Mouse (Mus musculus) midbrain, embryonic 14.5 days (tissue): ENCODE results near the gene Gm28230. TPM values are rescaled to one million over a fixed set of nuclear protein-coding genes. Genes with fewer than 3 reads are reported as not detected.
A peak's percentile ranks its signal among the peaks of the same experiment; 100 is the strongest.

Experiments used
- ATAC-seq: fragments of 200-750 bp; cut with Nextera tagmentation; 2 replicates; pipeline ENCODE4 v1.8.0; 2017; ENCODE audit warnings: moderate number of reproducible peaks, moderate library complexity; ENCODE audit not compliant: low FRiP score, low TSS enrichment
- DNase-seq: peaks from one replicate; pipeline ENCODE4 v3.0.0-alpha.2; 2015
- H3K27ac ChIP-seq: fragments of 300-500 bp; sonication (generic); replicated peaks from 2 replicates; pipeline ENCODE4 v1.5.1; 2014; ENCODE audit warnings: mild to moderate bottlenecking, low read depth, low read length, moderate library complexity
- H3K27me3 ChIP-seq: fragments of 300-500 bp; sonication (generic); 2 replicates; pipeline ENCODE4 v1.6.1; 2014; ENCODE audit warnings: low read length, control low read depth, mixed read lengths; ENCODE audit not compliant: control insufficient read depth, insufficient read depth
- H3K36me3 ChIP-seq: fragments of 300-500 bp; sonication (generic); 2 replicates; pipeline ENCODE4 v1.6.1; 2014; ENCODE audit warnings: low read length, control low read depth; ENCODE audit not compliant: control insufficient read depth, insufficient read depth
- H3K4me1 ChIP-seq: fragments of 300-500 bp; sonication (generic); 2 replicates; pipeline ENCODE4 v1.6.1; 2014; ENCODE audit warnings: mild to moderate bottlenecking, antibody characterized with exemption, low read length, control low read depth; ENCODE audit not compliant: control insufficient read depth, insufficient read depth
- H3K4me2 ChIP-seq: fragments of 300-500 bp; sonication (generic); 2 replicates; pipeline ENCODE4 v1.6.1; 2014; ENCODE audit warnings: mild to moderate bottlenecking, low read length, moderate library complexity
- H3K4me3 ChIP-seq: fragments of 300-500 bp; sonication (generic); replicated peaks from 2 replicates; pipeline ENCODE4 v1.5.1; 2014; ENCODE audit warnings: low read depth, low read length
- H3K9ac ChIP-seq: fragments of 300-500 bp; sonication (generic); replicated peaks from 2 replicates; pipeline ENCODE4 v1.6.1; 2014; ENCODE audit warnings: mild to moderate bottlenecking, low read length, moderate library complexity
- H3K9me3 ChIP-seq: fragments of 300-500 bp; sonication (generic); 2 replicates; pipeline ENCODE4 v1.6.1; 2016; ENCODE audit warnings: low read length, control low read depth, mixed read lengths; ENCODE audit not compliant: control insufficient read depth
- WGBS: fragments of 180-500 bp; shearing (Covaris S2); extraction: QIAGEN DNeasy Blood & Tissue Kit; methylation state at CpG from one replicate; pipeline ENCODE4 v1.1.7; 2014; 5-methylcytosine and 5-hydroxymethylcytosine counted together
- polyA plus RNA-seq: library from polyadenylated mRNA; unstranded; fragments of >200 nt; fragmentation: Nextera tagmentation; extraction: Ambion mirVana; gene quantifications from 2 replicates; pipeline ENCODE4 v1.2.1, GENCODE M21; 2014

The Gm28230 gene
- polyA plus RNA-seq, 1 experiment from 2014 or later = not detected

DNA sequence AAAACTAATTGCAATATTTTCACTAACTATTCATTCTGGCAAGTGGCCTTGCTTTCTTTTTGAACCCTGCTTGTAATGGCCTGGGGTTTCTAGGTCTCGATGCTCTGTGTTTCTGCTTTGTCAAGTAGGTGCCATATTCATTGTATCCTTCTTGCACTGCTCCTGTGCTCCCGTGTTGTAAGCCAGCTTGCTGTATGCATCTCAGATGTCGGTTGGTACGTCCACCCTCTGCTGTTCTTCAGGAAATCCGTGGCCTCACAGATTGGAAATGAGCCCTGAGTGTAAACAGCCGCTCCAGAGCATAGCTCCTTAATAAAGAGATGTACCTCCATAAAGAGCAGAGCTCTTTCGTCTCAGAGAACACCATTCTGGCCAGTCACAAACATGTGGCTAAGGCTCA lies 18.9 kb upstream of the Gm28230 start:
- H3K4me2 ChIP-seq = no peak overlapping the region
- no peaks in the 10 kb centered on the region for H3K9me3 ChIP-seq
- 0 out of 2 replicates have a peak, but pooled peaks cover 4% of the 10 kb centered on the region for H3K4me1 ChIP-seq
- H3K9ac ChIP-seq = no peak overlapping the region
- DNase-seq = no peak
- no peaks in the 10 kb centered on the region for H3K36me3 ChIP-seq
- ATAC-seq = no peak
- no peak overlapping the region for H3K4me3 ChIP-seq
- peaks cover 96% of the 10 kb centered on the region for H3K27me3 ChIP-seq
- WGBS = 7% methylated on average over 7 of the region's 7 CpGs
- H3K27ac ChIP-seq = no peak overlapping the region

DNA sequence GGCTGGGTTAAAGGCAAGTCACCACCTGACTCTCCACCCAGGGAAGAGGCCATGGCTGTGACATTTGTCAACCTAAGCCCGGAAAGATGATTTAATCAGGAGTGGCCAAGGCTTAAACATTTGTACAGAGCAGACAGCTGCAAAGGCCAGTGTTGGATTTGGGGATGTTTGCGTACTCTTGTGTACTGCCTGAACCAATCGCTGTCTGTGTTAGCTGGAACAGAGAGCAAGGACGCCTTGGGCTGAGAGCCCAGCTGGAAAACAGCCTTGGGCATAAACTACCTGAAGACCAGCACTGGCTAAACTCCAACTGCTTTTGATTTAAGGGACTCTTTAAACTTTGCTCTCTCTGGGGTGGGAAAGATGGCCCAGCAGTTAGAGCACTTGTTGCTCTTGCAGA lies 17.9 kb upstream of the Gm28230 start:
- DNase-seq (no peak), ATAC-seq (no peak)
- Histone ChIP-seq H3K27me3 (peaks cover 96% of the 10 kb centered on the region), H3K27ac (no peak overlapping the region), H3K4me3 (no peak overlapping the region), H3K36me3 (no peaks in the 10 kb centered on the region), H3K9ac (no peak overlapping the region), H3K4me1 (0 out of 2 replicates have a peak, but pooled peaks cover 4% of the 10 kb centered on the region), H3K9me3 (no peaks in the 10 kb centered on the region), H3K4me2 (no peak overlapping the region)
- 2% methylated on average over 4 of the region's 4 CpGs for WGBS

GRCm38 (mm10) chr2:74709465-74710419 lies 16.8 kb upstream of the Gm28230 start:
- Histone ChIP-seq H3K9me3 (no peaks in the 10 kb centered on the region), H3K9ac (no peak overlapping the region), H3K27me3 (peaks cover 96% of the 10 kb centered on the region), H3K4me3 (no peak overlapping the region), H3K4me1 (0 out of 2 replicates have a peak, but pooled peaks cover 4% of the 10 kb centered on the region), H3K4me2 (no peak overlapping the region), H3K36me3 (no peaks in the 10 kb centered on the region), H3K27ac (no peak overlapping the region)
- WGBS = 5% methylated on average over 5 of the region's 5 CpGs
- DNase-seq = no peak
- no peak for ATAC-seq

DNA sequence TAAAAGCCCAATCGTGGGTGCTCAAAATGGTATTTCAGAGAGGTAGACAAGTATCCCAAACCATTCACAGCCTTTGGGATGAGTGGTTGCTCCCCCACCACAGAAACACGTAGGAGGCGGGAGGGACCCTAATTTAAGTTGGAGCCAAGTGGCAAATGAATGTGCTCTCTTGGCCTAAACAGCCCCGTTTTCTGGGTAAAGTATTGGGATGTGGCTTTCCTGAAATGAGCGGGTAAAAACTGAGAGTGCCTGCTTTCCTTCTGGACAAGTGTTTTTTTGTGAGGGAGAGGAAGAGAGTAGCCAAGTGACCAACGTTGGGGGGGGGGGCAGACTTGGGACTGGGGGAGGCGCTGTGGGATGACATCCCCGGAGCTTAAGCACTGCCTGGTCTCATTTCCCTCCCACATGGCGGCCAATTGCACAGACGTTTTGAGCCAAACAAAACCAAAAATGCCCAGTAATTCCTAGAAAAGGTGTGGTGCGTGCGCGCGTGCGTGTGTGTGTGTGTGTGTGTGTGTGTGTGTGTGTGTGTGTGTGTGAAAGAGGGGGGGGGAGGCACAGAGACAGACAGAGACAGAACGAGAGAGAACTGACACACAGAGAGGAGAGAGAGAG lies 15.5 kb upstream of the Gm28230 start:
- no peak overlapping the region for H3K4me3 ChIP-seq
- no peak overlapping the region for H3K4me2 ChIP-seq

GRCm38 (mm10) chr2:74711721-74712621 lies 14.6 kb upstream of the Gm28230 start, which contains the start of the genes Hoxd3 and Hoxd4:
Gene Hoxd3, plus strand, starts transcription at chr2:74711927.
Gene Hoxd4, plus strand, starts transcription at chr2:74711929.
- Histone ChIP-seq H3K4me2 (peak within 1 kb of the TSS; percentile 28), H3K4me1 (0 out of 2 replicates have a peak, but pooled peaks cover 4% of the 10 kb centered on the region), H3K4me3 (peak within 1 kb of the TSS; percentile 10; the same call in 1 of the 2 replicates), H3K36me3 (no peaks in the 10 kb centered on the region), H3K27ac (no peak within 1 kb of the TSS), H3K9ac (no peak within 1 kb of the TSS), H3K9me3 (no peaks in the 10 kb centered on the region), H3K27me3 (peaks cover 98% of the 10 kb centered on the region)
- WGBS = under 1% methylated on average over 65 of the region's 65 CpGs
- peak; percentile 56 for DNase-seq
- no peak for ATAC-seq

More for the DNA sequence above, 15.5 kb upstream of the Gm28230 start:
- WGBS = 2% methylated on average over 16 of the region's 16 CpGs
- Histone ChIP-seq H3K27ac (no peak overlapping the region), H3K9ac (no peak overlapping the region), H3K9me3 (no peaks in the 10 kb centered on the region), H3K4me1 (0 out of 2 replicates have a peak, but pooled peaks cover 4% of the 10 kb centered on the region), H3K27me3 (peaks cover 98% of the 10 kb centered on the region), H3K36me3 (no peaks in the 10 kb centered on the region)
- DNase-seq = no peak
- no peak for ATAC-seq

GRCm38 (mm10) chr2:74713239-74714150 lies 13.0 kb upstream of the Gm28230 start:
- Histone ChIP-seq H3K36me3 (no peaks in the 10 kb centered on the region), H3K4me2 (no peak overlapping the region), H3K9ac (no peak overlapping the region), H3K27me3 (peaks cover 100% of the 10 kb centered on the region), H3K27ac (no peak overlapping the region), H3K4me1 (0 out of 2 replicates have a peak, but pooled peaks cover 4% of the 10 kb centered on the region), H3K4me3 (no peak overlapping the region), H3K9me3 (no peaks in the 10 kb centered on the region)
- 3% methylated on average over 19 of the region's 19 CpGs for WGBS
- ATAC-seq (no peak), DNase-seq (no peak)

DNA sequence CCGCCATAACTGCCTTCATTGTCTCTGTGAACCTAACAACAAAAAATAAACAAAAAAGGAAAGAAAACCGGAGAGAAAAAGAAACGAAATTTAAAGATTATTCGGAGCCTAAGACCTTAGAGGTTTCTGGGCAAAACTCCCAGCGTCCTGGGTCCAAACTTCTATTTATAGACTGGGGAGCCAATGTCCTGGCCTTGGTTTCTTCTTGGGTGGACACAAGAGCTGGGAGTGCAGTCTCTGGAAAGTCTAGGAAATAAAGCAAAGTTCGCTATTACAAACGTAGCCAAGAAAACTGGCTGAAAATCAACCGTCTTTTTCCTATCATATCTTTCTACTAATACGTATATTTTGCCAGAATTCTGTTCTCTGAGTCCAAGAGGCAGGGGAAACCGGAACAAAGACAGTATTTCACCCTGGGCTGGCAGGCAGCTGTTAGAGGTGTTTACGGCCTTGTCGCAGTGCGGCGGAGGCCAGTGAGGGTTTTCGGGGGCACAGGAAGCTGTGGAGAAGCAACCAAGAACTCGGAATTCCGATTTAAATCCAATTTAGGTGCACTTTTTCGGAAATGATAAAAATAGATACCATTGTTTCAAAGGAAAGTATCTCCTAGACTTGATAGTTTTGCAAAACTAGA lies 12.3 kb upstream of the Gm28230 start:
- ATAC-seq (no peak), DNase-seq (no peak)
- Histone ChIP-seq H3K27me3 (peaks cover 100% of the 10 kb centered on the region), H3K4me3 (no peak overlapping the region), H3K27ac (no peak overlapping the region), H3K4me1 (0 out of 2 replicates have a peak, but pooled peaks cover 4% of the 10 kb centered on the region), H3K9ac (no peak overlapping the region), H3K36me3 (no peaks in the 10 kb centered on the region), H3K9me3 (no peaks in the 10 kb centered on the region), H3K4me2 (no peak overlapping the region)
- WGBS = 3% methylated on average over 18 of the region's 18 CpGs
